Mouse (Mus musculus): ENCODE data around the gene Clk4.

The Clk4 gene

GRCm38 (mm10) chr11:51308306-51308705, 46.8 kb downstream of the Clk4 start:
- no peak for DNase-seq (ENCODE audit: low read depth, low spot score)

- no peak for DNase-seq (ENCODE audit: low read depth, low spot score)
Measured at GRCm38 (mm10) chr11:51311846-51312245, 50.3 kb downstream of the Clk4 start.

- DNase-seq (ENCODE audit: low read depth, low spot score): no peak
Measured at GRCm38 (mm10) chr11:51315991-51316810, 54.7 kb downstream of the Clk4 start.

- no peak for DNase-seq (ENCODE audit: low read depth, low spot score)
Measured at GRCm38 (mm10) chr11:51320609-51321008, 59.1 kb downstream of the Clk4 start.

- DNase-seq (ENCODE audit: low read depth, low spot score): peak; percentile 2
Measured at GRCm38 (mm10) chr11:51326908-51327307, 65.4 kb downstream of the Clk4 start.

- no peak for DNase-seq (ENCODE audit: low read depth, low spot score)
Measured at GRCm38 (mm10) chr11:51328387-51328942, 66.9 kb downstream of the Clk4 start.

GRCm38 (mm10) chr11:51329837-51330714, 68.5 kb downstream of the Clk4 start:
- DNase-seq (ENCODE audit: low read depth, low spot score): no peak

All from CD4-positive, CD25-positive, alpha-beta regulatory T cell, adult 2 months (primary cell).